Mouse (Mus musculus): ENCODE data around the gene Ada. TPM values are rescaled to one million over a fixed set of nuclear protein-coding genes. Genes with fewer than 3 reads are reported as not detected.

Gene Ada
- polyA plus RNA-seq, 1 experiment, result 1.4 TPM

DNA sequence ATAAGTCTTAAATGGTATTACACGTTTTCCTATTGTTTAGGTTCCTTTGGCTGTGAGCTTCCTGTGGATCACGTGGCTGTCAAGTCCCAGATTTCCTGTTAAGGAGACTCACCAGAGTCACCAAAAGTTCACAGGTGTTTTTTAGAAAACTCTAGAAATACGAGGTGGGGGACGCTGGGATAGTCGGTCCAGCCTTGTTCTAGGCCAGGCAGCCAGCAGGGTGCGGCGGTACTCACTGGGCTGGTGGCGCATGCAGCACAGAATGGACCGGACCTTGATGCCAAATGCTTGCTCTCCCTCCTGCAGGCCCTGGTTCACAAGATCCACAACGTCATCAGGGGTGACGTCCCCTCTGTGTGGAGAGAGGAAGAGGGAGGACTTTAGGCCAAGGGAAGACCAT is 18.0 kb downstream of the Ada start:
- no peak for DNase-seq
- Histone ChIP-seq H3K27ac (ENCODE audit: insufficient read depth, low read length) (no peak overlapping the region), H3K4me1 (ENCODE audit: control insufficient read depth, insufficient read depth, low read length) (0 out of 2 replicates have a peak, but pooled peaks cover 6% of the 10 kb centered on the region), H3K27me3 (ENCODE audit: control insufficient read depth, insufficient read depth, low read length) (no peaks in the 10 kb centered on the region), H3K4me3 (replicated peaks; ENCODE audit: insufficient read depth, low read depth, low read length) (no peak overlapping the region)
- 90% methylated on average over 11 of the region's 11 CpGs for WGBS
- no peak for TF ChIP-seq POLR2A (IDR thresholded peaks at IDR 0.05; ENCODE audit: borderline replicate concordance, insufficient read depth, low read length)
- TF ChIP-seq CTCF (IDR thresholded peaks at IDR 0.05; ENCODE audit: borderline replicate concordance, insufficient read depth, low read depth, low read length), result no peak

DNA sequence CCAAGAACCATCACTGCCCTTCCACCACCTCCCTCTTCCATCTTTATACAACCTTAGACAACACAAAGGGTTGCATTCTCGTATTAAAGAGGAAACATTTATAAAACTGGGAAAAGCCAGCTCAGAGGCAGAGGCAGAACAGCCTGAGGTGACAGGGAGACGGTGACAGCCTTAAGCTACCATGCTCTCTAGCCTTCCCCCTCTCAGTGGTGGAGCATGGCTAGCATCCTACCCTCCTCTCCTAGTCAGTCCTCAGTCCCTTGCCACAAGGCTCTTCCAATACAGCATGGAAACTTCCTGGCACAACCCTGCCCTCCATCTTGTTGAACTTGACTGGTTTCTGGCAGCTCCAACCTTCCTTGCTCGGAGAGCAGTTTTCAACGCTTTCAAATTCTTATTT is 21.7 kb downstream of the Ada start:
- Histone ChIP-seq H3K27me3 (ENCODE audit: control insufficient read depth, insufficient read depth, low read length) (no peaks in the 10 kb centered on the region), H3K4me3 (replicated peaks; ENCODE audit: insufficient read depth, low read depth, low read length) (no peak overlapping the region), H3K4me1 (ENCODE audit: control insufficient read depth, insufficient read depth, low read length) (peaks cover 15% of the 10 kb centered on the region; the same call in 1 of the 2 replicates), H3K27ac (ENCODE audit: insufficient read depth, low read length) (no peak overlapping the region)
- TF ChIP-seq CTCF (IDR thresholded peaks at IDR 0.05; ENCODE audit: borderline replicate concordance, insufficient read depth, low read depth, low read length) (no peak), POLR2A (IDR thresholded peaks at IDR 0.05; ENCODE audit: borderline replicate concordance, insufficient read depth, low read length) (no peak)
- DNase-seq, result no peak
- 91% methylated on average over 4 of the region's 4 CpGs for WGBS

DNA sequence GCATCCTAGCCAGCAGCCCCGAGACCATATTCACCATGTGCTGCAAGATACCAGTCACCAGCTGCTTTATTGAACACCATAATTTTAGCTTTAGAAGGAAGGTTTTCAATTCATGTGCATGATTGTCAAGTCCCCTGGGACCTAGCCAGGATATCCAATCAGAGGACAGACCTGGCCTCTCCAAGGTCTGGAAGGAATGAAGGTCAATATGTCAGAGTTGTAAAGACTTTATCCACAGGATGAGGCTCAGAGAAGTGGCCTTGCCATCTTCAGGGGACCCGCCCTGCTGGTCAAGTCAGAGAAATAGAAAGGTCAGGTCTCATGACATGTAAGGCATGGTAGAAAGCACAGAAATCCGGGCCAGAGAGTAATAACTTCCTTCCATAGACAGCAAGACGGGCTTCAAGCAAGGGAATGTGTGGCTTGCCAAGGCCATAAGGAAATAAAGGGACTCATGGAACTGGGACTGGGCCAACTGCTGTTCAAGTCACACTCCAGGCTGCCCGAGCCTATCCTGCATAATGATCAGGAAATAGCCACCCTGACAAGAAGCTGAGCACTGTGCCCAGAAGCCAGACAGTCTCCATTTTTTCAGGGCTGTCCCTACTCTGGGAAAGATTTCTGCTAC is 23.2 kb downstream of the Ada start:
- no peak for DNase-seq
- Histone ChIP-seq H3K27ac (ENCODE audit: insufficient read depth, low read length) (no peak overlapping the region), H3K27me3 (ENCODE audit: control insufficient read depth, insufficient read depth, low read length) (no peaks in the 10 kb centered on the region), H3K4me1 (ENCODE audit: control insufficient read depth, insufficient read depth, low read length) (peaks cover 27% of the 10 kb centered on the region), H3K4me3 (replicated peaks; ENCODE audit: insufficient read depth, low read depth, low read length) (no peak overlapping the region)
- 43% methylated on average over 5 of the region's 5 CpGs for WGBS
- no peak for TF ChIP-seq CTCF (IDR thresholded peaks at IDR 0.05; ENCODE audit: borderline replicate concordance, insufficient read depth, low read depth, low read length)
- no peak for TF ChIP-seq POLR2A (IDR thresholded peaks at IDR 0.05; ENCODE audit: borderline replicate concordance, insufficient read depth, low read length)

DNA sequence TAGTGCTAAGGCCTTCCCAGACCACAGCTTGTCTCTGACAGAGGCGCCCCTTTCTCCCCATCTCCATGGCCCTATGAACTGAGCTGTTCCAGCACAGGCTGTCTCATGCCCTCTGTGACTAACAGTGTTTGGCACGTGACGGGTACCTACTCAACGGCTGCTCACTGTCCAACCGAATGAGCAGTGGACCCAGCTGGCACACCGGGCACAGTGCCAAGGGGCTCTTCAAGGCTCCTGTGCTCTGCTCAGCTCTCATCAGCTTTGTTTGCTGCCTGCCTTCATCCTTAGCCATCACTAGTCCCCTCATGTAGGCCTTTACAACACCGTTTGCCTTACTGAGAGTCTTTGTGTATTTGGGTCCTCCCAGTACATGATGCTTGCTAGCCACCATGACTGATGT is 27.5 kb downstream of the Ada start:
- H3K27me3 ChIP-seq (ENCODE audit: control insufficient read depth, insufficient read depth, low read length), result no peaks in the 10 kb centered on the region
- H3K4me1 ChIP-seq (ENCODE audit: control insufficient read depth, insufficient read depth, low read length), result peaks cover 37% of the 10 kb centered on the region
- peak; percentile 74 to 85 for DNase-seq
- TF ChIP-seq POLR2A (IDR thresholded peaks at IDR 0.05; ENCODE audit: borderline replicate concordance, insufficient read depth, low read length) (no peak), CTCF (IDR thresholded peaks at IDR 0.05; ENCODE audit: borderline replicate concordance, insufficient read depth, low read depth, low read length) (no peak)
- H3K27ac ChIP-seq (ENCODE audit: insufficient read depth, low read length), result 0 out of 2 replicates have a peak overlapping the region, but pooled peaks have one; percentile 12
- no peak overlapping the region for H3K4me3 ChIP-seq (replicated peaks; ENCODE audit: insufficient read depth, low read depth, low read length)
- 9% methylated on average over 7 of the region's 7 CpGs for WGBS

DNA sequence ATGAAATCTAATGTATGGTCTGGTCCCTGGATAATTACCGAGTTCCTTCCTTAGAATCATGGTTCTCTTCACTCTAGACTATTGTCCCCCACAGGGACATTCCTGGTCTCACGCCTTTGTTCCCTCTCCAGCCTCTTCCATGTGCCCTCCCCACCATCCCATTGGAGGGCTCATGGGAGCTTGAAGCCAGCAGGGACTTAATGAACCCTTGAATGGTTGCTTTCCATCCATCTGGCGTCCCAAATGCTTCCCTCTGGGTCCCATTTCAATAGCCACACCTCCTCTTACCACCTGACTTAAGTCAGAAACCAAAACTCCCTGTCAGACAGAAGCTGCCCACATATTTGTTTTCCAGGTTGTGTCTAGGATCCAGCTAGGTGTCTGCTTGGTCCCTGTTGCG is 30.4 kb downstream of the Ada start:
- WGBS, result 26% methylated on average over 4 of the region's 4 CpGs
- no peak overlapping the region for H3K27ac ChIP-seq (ENCODE audit: insufficient read depth, low read length)

DNA sequence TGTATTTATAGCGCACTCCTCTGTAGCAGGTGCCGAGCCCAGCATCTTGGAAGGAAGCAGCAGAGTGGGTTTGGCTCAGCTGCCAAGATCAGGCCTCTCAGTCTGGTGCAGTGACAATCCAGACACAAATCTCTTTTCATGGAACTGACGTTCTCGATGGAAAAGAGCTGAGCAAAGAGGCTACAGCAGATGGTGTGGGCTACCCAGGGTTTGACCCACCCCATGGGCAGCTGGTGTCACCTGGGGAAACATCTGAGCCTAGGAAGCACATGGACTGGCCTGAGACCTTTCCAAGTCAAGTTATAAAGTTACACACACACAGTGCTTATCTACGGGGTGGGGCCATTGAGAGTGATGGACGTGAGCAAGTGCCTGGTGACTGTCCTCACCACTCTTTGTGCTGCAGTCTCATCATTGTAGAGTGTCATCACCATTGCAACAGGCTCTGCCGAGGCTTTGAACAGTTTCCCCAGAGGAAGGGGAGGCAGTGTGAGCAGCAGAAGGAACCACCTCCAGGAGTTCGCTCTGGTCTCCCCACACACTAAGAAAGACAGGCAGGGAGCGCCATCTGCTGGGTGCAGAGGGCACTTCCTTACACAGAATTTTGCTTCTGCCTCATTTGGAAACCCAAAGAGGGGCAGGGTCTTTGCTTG is 31.0 kb downstream of the Ada start:
- DNase-seq, result peak; percentile 80 to 87
- Histone ChIP-seq H3K27ac (ENCODE audit: insufficient read depth, low read length) (peak overlapping the region; percentile 74), H3K27me3 (ENCODE audit: control insufficient read depth, insufficient read depth, low read length) (no peaks in the 10 kb centered on the region), H3K4me3 (replicated peaks; ENCODE audit: insufficient read depth, low read depth, low read length) (peak overlapping the region; percentile 17), H3K4me1 (ENCODE audit: control insufficient read depth, insufficient read depth, low read length) (peaks cover 29% of the 10 kb centered on the region)
- 4% methylated on average over 9 of the region's 9 CpGs for WGBS
- TF ChIP-seq CTCF (IDR thresholded peaks at IDR 0.05; ENCODE audit: borderline replicate concordance, insufficient read depth, low read depth, low read length), result peak; percentile 98
- TF ChIP-seq POLR2A (IDR thresholded peaks at IDR 0.05; ENCODE audit: borderline replicate concordance, insufficient read depth, low read length), result no peak

More for the DNA sequence above, 30.4 kb downstream of the Ada start:
- no peak for TF ChIP-seq POLR2A (IDR thresholded peaks at IDR 0.05; ENCODE audit: borderline replicate concordance, insufficient read depth, low read length)
- TF ChIP-seq CTCF (IDR thresholded peaks at IDR 0.05; ENCODE audit: borderline replicate concordance, insufficient read depth, low read depth, low read length), result no peak
- H3K4me1 ChIP-seq (ENCODE audit: control insufficient read depth, insufficient read depth, low read length), result peaks cover 33% of the 10 kb centered on the region
- no peaks in the 10 kb centered on the region for H3K27me3 ChIP-seq (ENCODE audit: control insufficient read depth, insufficient read depth, low read length)
- DNase-seq, result peak in 1 of 2 experiments; percentile 50
- H3K4me3 ChIP-seq (replicated peaks; ENCODE audit: insufficient read depth, low read depth, low read length), result no peak overlapping the region

DNA sequence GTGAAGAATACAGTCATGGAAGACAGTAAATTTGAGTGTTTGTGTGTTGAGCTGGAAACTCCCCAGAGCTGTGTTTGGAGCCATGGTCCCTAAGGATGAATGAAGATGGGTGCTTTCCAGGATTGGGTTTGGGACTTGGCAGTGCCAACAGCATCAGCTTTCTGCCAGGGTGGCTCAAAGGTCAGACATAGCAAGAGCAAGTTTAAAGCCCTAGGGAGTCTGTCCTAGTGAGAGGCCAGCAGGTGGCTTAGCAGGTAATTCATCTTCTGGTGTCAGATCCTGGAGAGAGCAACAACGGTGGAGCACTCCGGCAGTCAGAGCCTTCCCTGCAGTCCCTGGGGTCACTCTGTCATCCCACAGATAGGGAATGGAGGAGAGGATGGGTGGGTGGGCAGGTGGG is 31.5 kb downstream of the Ada start:
- 11% methylated on average over 2 of the region's 2 CpGs for WGBS
- Histone ChIP-seq H3K27ac (ENCODE audit: insufficient read depth, low read length) (peak overlapping the region; percentile 74), H3K4me3 (replicated peaks; ENCODE audit: insufficient read depth, low read depth, low read length) (no peak overlapping the region), H3K4me1 (ENCODE audit: control insufficient read depth, insufficient read depth, low read length) (peaks cover 29% of the 10 kb centered on the region), H3K27me3 (ENCODE audit: control insufficient read depth, insufficient read depth, low read length) (no peaks in the 10 kb centered on the region)
- TF ChIP-seq CTCF (IDR thresholded peaks at IDR 0.05; ENCODE audit: borderline replicate concordance, insufficient read depth, low read depth, low read length) (no peak), POLR2A (IDR thresholded peaks at IDR 0.05; ENCODE audit: borderline replicate concordance, insufficient read depth, low read length) (no peak)
- DNase-seq, result peak in 1 of 2 experiments; percentile 42

DNA sequence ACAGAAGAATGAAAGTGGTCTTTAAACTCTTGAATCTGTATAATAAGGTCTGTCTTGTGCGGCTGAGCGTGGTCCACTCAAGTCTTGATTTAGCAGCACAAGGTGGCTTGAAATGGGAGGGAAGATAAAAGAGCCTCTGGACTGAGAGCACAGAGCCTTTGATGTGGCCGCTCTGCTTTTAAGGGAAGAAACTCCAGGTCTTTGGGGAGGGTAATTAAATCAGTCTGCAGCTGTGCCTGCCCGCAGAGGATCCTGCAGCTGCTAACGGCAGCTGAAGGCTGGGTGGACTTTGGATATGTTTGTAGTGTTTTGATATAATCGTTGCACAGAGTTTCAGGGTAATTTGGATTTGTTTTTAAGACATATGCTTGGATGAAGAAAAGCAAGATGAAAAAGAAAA is 33.2 kb downstream of the Ada start:
- Histone ChIP-seq H3K27ac (ENCODE audit: insufficient read depth, low read length) (no peak overlapping the region), H3K4me3 (replicated peaks; ENCODE audit: insufficient read depth, low read depth, low read length) (no peak overlapping the region), H3K27me3 (ENCODE audit: control insufficient read depth, insufficient read depth, low read length) (no peaks in the 10 kb centered on the region), H3K4me1 (ENCODE audit: control insufficient read depth, insufficient read depth, low read length) (peaks cover 23% of the 10 kb centered on the region)
- 67% methylated on average over 6 of the region's 6 CpGs for WGBS
- DNase-seq, result no peak
- TF ChIP-seq CTCF (IDR thresholded peaks at IDR 0.05; ENCODE audit: borderline replicate concordance, insufficient read depth, low read depth, low read length) (no peak), POLR2A (IDR thresholded peaks at IDR 0.05; ENCODE audit: borderline replicate concordance, insufficient read depth, low read length) (no peak)

Data from cerebellum, adult 2 months (tissue).